Mouse (Mus musculus) lung, adult 2 months (tissue): ENCODE data around the gene Ddit4.

Source experiments
- CTCF ChIP-seq: fragments of 200-500 bp; IDR thresholded peaks from 2 replicates; pipeline ENCODE4 v1.5.1; 2011; ENCODE audit warnings: mild to moderate bottlenecking, low read length, control low read depth; ENCODE audit not compliant: insufficient read depth
- POLR2A ChIP-seq: fragments of 200-500 bp; IDR thresholded peaks from 2 replicates; pipeline ENCODE4 v1.6.1; 2011; ENCODE audit warnings: low read depth, mild to moderate bottlenecking, control low read depth, low read length, borderline replicate concordance; ENCODE audit errors: extremely low read depth

- TF ChIP-seq POLR2A (no peak), CTCF (no peak)
Observed at GRCm38 (mm10) chr10:59920485-59920809, 31.2 kb downstream of the Ddit4 start.
